Mouse (Mus musculus) embryo, embryonic 10.5 days (tissue): ENCODE measurements around the gene Gm3095.
"Not testable (repeated sequence)": the region's sequence is repeated elsewhere in the genome, so short reads cannot be mapped to it uniquely, and the experiment has no call there.

Experiments
- DNase-seq: peaks from one replicate; pipeline ENCODE4 v3.0.0-alpha.2; 2015; ENCODE audit warnings: low spot score

The Gm3095 gene

GRCm38 (mm10) chr14:3963247-3963646 is at the start of gene Gm3095:
TSS of gene Gm3095 (plus strand) at chr14:3963547.
- DNase-seq: not testable (repeated sequence)

GRCm38 (mm10) chr14:3931456-3931855 is 31.9 kb upstream of the Gm3095 start, which contains the start of gene Gm3029:
TSS of gene Gm3029 (plus strand) at chr14:3931756.
- DNase-seq: not testable (repeated sequence)

GRCm38 (mm10) chr14:3998094-3998493 is 34.7 kb downstream of the Gm3095 start, which contains the start of gene Gm3099:
TSS of gene Gm3099 (plus strand) at chr14:3998394.
- not testable (repeated sequence) for DNase-seq
